Mouse (Mus musculus) brain, adult 10 weeks (tissue): ENCODE measurements around the gene 0610010K14Rik. TPM values are rescaled to one million over a fixed set of nuclear protein-coding genes. Genes with fewer than 3 reads are reported as not detected.

Source experiments
- polyA plus RNA-seq: library from polyadenylated mRNA; stranded (reverse); fragments of 350-450 nt; fragmentation: Illumina TruSeq; extraction: RNeasy Lipid Tissue Mini Kit (QIAGEN cat#74804); gene quantifications from one replicate; pipeline ENCODE4 v1.2.3, GENCODE M21; 2015; ENCODE audit warnings: low read depth, low replicate concordance

Gene 0610010K14Rik
- polyA plus RNA-seq: 55.7 TPM

GRCm38 (mm10) chr11:70237457-70238167 is at the start of gene 0610010K14Rik:
0610010K14Rik (minus strand) TSS chr11:70237914.

GRCm38 (mm10) chr11:70254931-70255531 is 17.3 kb upstream of the 0610010K14Rik start, which contains the start of gene Alox12:
Alox12 (minus strand) TSS chr11:70255353.

DNA sequence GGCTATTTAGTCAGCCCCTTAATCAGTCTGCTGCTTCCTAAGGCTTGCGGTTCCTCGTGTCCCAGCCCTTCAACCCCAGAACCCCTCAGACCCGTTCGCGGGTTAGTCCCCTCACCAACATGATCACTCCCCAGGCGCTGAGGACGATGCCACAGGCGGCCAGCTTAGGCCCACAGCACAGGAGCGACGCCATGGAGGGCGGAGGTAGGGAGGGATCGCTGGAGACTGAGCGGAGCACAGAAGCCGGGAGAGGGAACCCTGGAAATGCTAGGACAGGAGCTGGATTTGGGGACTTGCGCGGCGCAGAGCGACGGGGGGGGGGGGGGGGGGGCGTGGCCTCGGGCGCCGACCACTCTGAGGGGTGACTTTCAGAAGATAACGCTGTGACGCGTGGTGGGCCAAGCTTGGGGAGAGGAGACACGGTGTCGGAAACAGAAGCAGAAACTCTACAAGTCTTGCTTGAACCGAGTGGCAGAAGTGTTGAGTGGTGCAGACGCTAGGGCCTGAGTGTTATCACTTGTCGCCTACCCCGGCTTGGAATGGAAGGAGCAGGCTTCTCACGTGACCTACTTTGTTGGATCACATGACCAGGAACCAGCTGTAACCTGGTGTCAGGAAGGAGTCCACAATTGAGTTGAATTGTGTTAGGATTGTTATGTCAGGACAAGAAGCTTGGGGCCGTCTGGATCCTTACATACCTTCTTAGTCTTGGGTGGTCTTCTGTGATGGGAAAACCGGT is 2.0 kb upstream of the 0610010K14Rik start, which contains the start of the genes Gm21988 and Rnasek:
Gene Gm21988 (minus strand): TSS at position 290 of the 739 bp plus-strand sequence.
Gene Rnasek (minus strand): TSS at position 302 of the 739 bp plus-strand sequence.

DNA sequence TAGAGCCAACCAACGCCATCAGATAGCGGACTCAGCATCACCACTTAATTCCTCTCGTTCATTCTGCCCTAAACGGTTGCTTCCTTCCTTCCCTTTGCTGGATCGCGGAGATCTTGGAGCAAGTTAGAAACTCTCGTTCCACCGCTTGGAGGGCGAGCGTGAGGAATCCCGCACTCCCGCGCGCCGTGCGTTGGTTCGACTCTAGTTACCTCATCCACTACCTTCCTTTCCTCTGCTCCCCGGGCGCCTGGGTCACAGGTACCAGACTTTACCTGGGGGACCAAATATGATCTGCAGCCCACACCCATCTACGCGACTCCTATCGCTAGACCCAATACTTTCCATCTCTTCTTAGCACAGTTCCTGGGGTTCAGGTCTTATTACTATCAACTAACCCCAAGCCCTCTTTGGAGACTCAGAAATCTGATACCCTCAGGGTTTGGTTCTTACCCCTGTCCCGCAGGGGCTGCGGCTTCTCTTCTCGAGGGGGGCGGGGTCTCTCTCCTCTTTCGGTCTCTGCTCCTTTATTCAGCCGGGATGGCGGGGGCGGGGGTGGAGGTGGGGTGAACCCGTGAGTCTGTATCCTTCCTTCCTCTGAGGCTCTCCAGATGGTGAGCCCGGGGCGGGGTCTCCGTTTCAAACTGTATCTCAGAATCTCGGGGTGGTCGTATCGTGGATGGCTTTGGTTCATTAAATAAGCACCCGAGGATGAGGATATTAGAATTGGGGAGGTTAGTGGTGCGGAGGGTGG is 8.3 kb downstream of the 0610010K14Rik start, which contains the start of gene Bcl6b:
Gene Bcl6b (minus strand): TSS at position 539 of the 751 bp plus-strand sequence.

GRCm38 (mm10) chr11:70220731-70221602 is 16.7 kb downstream of the 0610010K14Rik start, which contains the start of gene Slc16a13:
Slc16a13 (minus strand) TSS chr11:70221064.

DNA sequence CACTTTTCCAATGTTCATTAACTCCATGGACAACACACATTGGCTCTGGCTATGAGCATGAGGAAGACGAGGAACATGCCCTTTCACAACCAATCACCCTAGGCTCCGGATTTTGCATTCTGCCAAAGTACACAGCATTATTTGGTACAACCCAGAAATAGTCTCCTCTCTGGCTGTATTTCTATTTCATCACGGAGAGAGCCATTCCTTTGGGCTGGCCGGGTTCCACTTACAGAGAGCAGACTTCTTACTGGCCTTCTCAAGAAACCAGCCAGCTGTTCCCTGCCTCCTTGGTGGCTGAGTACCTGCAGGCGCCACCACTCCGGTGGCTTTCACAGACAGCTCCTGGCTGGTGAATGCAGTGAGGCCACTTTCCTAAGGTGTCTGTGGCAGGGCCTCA is 25.3 kb downstream of the 0610010K14Rik start, which contains the start of gene Slc16a11:
Gene Slc16a11 (plus strand): TSS at position 330 of the 400 bp plus-strand sequence.

Other genes starting within 250 kb of the 0610010K14Rik start
- gene Gabarap, start 246.8 kb downstream of the 0610010K14Rik start, polyA plus RNA-seq: 346 TPM
- gene Phf23, start 242.1 kb downstream of the 0610010K14Rik start, polyA plus RNA-seq: 56.1 TPM
- gene Dvl2, start 237.3 kb downstream of the 0610010K14Rik start, polyA plus RNA-seq: 17.5 TPM
- gene Acadvl, start 222.5 kb downstream of the 0610010K14Rik start, polyA plus RNA-seq: 53.6 TPM
- 491 TPM for gene Dlg4, start 221.0 kb downstream of the 0610010K14Rik start, polyA plus RNA-seq
- 2.2 TPM for gene Asgr1, start 183.8 kb downstream of the 0610010K14Rik start, polyA plus RNA-seq
- not detected for gene Asgr2, start 145.3 kb downstream of the 0610010K14Rik start, polyA plus RNA-seq
- 0.80 TPM for gene Mgl2, start 107.6 kb downstream of the 0610010K14Rik start, polyA plus RNA-seq
- gene Clec10a, start 81.7 kb downstream of the 0610010K14Rik start, polyA plus RNA-seq: 1.3 TPM
- gene Slc16a11, start 25.2 kb downstream of the 0610010K14Rik start, polyA plus RNA-seq: 23.4 TPM
- 4.6 TPM for gene Slc16a13, start 16.9 kb downstream of the 0610010K14Rik start, polyA plus RNA-seq
- gene Bcl6b, start 8.1 kb downstream of the 0610010K14Rik start, polyA plus RNA-seq: 0.76 TPM
- gene Gm21988, start 1.9 kb upstream of the 0610010K14Rik start, polyA plus RNA-seq: 9.0 TPM
- gene Rnasek, start 1.9 kb upstream of the 0610010K14Rik start, polyA plus RNA-seq: 441 TPM
- gene Alox12, start 17.4 kb upstream of the 0610010K14Rik start, polyA plus RNA-seq: 0.36 TPM
- gene Alox12e, start 84.7 kb upstream of the 0610010K14Rik start, polyA plus RNA-seq: not detected
- gene Alox15, start 114.1 kb upstream of the 0610010K14Rik start, polyA plus RNA-seq: not detected
- 20.3 TPM for gene Pelp1, start 172.1 kb upstream of the 0610010K14Rik start, polyA plus RNA-seq
- 79.9 TPM for gene Arrb2, start 194.7 kb upstream of the 0610010K14Rik start, polyA plus RNA-seq
- gene Med11, start 214.0 kb upstream of the 0610010K14Rik start, polyA plus RNA-seq: 24.0 TPM
- gene Zmynd15, start 221.5 kb upstream of the 0610010K14Rik start, polyA plus RNA-seq: 0.36 TPM
- gene Cxcl16, start 222.1 kb upstream of the 0610010K14Rik start, polyA plus RNA-seq: 2.5 TPM